8 mouse cellular contexts compared by ENCODE assay signal in the genomic region with DNA sequence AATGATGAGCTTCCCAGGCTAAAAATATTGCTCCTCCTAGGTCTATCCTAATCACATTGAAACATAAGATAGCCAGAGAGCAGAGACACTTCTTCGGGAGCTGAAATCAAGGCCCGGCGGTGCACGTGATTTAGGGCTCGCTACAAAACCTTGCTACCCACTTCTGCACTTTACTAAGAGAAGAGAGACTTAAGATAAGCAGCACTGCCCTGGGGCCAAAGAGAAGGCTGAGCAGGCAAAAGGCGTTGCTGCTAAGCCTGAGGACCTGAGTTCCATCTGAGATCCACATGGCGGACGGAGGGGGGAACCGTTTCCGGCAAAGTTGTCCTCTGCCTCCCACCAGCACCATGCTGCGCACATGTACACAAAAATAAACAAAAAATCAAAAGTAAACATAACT. TPM values are rescaled to one million over a fixed set of nuclear protein-coding genes. Genes with fewer than 3 reads are reported as not detected.
A peak's percentile ranks its signal among the peaks of the same experiment; 100 is the strongest.
DNase-seq lines count a peak whose midpoint lies in the region; ATAC-seq and TF ChIP-seq lines count a peak whose summit lies in the region.

No protein-coding gene starts in this region.

- peak; percentile 43 for DNase-seq in 3T3-L1 (ENCODE audit: low read depth, low spot score)
- DNase-seq in forebrain, embryonic 11.5 days (ENCODE audit: low spot score), result no peak
- no peak for DNase-seq in liver, embryonic 14.5 days (ENCODE audit: low read depth in 3 of 3, low spot score in 3 of 3)
- no peak for DNase-seq in thymus, postnatal 14 days
- no peak for DNase-seq in urinary bladder, adult 18-20 months (ENCODE audit: low spot score in 2 of 2)

- H3K4me3 ChIP-seq in erythroblast, embryonic 14.5 days (replicated peaks), result peak overlapping the region; percentile 97
- H3K4me3 ChIP-seq in forebrain, embryonic 11.5 days (ENCODE audit: low read depth, low read length), result peak overlapping the region; percentile 98
- peak overlapping the region; percentile 83 to 97 for H3K4me3 ChIP-seq in liver, embryonic 14.5 days (ENCODE audit: insufficient read depth in 1 of 2, low read depth in 2 of 2, low read length in 2 of 2)

- peaks cover 26% of the 10 kb centered on the region for H3K4me1 ChIP-seq in erythroblast, embryonic 14.5 days (ENCODE audit: control insufficient read depth)
- H3K4me1 ChIP-seq in forebrain, embryonic 11.5 days (replicated peaks; ENCODE audit: control insufficient read depth, insufficient read depth, low read length), result peaks cover 2% of the 10 kb centered on the region; the same call in 1 of the 2 replicates
- H3K4me1 ChIP-seq in liver, embryonic 14.5 days (replicated peaks; ENCODE audit: control insufficient read depth in 2 of 2, insufficient read depth in 2 of 2, low read length in 1 of 2), result peaks cover 8 to 12% of the 10 kb centered on the region in 2 experiments; a peak in 3 of 4 replicates

- no peaks in the 10 kb centered on the region for H3K9me3 ChIP-seq in erythroblast, embryonic 14.5 days (ENCODE audit: control insufficient read depth, low read length)
- H3K9me3 ChIP-seq in forebrain, embryonic 11.5 days (ENCODE audit: control insufficient read depth, low read length), result no peaks in the 10 kb centered on the region
- H3K9me3 ChIP-seq in liver, embryonic 14.5 days (ENCODE audit: control insufficient read depth, low read length), result no peaks in the 10 kb centered on the region

- peak overlapping the region; percentile 88 for H3K9ac ChIP-seq in forebrain, embryonic 11.5 days (ENCODE audit: low read length)
- H3K9ac ChIP-seq in liver, embryonic 14.5 days (replicated peaks), result peak overlapping the region; percentile 93

- H3K27ac ChIP-seq in forebrain, embryonic 11.5 days (ENCODE audit: low read depth, low read length), result no peak overlapping the region
- H3K27ac ChIP-seq in liver, embryonic 14.5 days, result no peak overlapping the region

- no peaks in the 10 kb centered on the region for H3K27me3 ChIP-seq in erythroblast, embryonic 14.5 days (ENCODE audit: control insufficient read depth)
- H3K27me3 ChIP-seq in forebrain, embryonic 11.5 days (ENCODE audit: control insufficient read depth, insufficient read depth, low read length), result no peaks in the 10 kb centered on the region
- H3K27me3 ChIP-seq in liver, embryonic 14.5 days (ENCODE audit: control insufficient read depth, insufficient read depth, low read length), result no peaks in the 10 kb centered on the region

- WGBS in forebrain, embryonic 11.5 days, result 16% methylated on average over 11 of the region's 11 CpGs
- WGBS in liver, embryonic 14.5 days (ENCODE audit: insufficient replicate concordance), result 8% methylated on average over 11 of the region's 11 CpGs

- no peak for TF ChIP-seq EP300 in liver, embryonic 14.5 days (IDR thresholded peaks at IDR 0.05; ENCODE audit: low read depth)

- TF ChIP-seq CTCF in liver, embryonic 14.5 days (IDR thresholded peaks at IDR 0.05; ENCODE audit: low read depth), result no peak

- no peak for ATAC-seq in erythroblast, adult 5-6 weeks (replicated peaks; ENCODE audit: low FRiP score, poor library complexity, severe bottlenecking)
- ATAC-seq in forebrain, embryonic 11.5 days (replicated peaks; ENCODE audit: low FRiP score), result no peak
- ATAC-seq in liver, embryonic 14.5 days (ENCODE audit: insufficient read depth), result no peak
- no peak for ATAC-seq in activated CD4-positive, CD25-positive, alpha-beta regulatory T cell, adult 4 months

- H3K36me3 ChIP-seq in erythroblast, embryonic 14.5 days (ENCODE audit: control insufficient read depth), result peaks cover 4% of the 10 kb centered on the region
- H3K36me3 ChIP-seq in forebrain, embryonic 11.5 days (ENCODE audit: control insufficient read depth, insufficient read depth, low read length), result no peaks in the 10 kb centered on the region
- no peaks in the 10 kb centered on the region for H3K36me3 ChIP-seq in liver, embryonic 14.5 days (replicated peaks; ENCODE audit: control insufficient read depth, insufficient read depth, low read depth)

- peak overlapping the region; percentile 98 for H3K4me2 ChIP-seq in forebrain, embryonic 11.5 days (ENCODE audit: low read depth, low read length, severe bottlenecking)
- peak overlapping the region; percentile 74 for H3K4me2 ChIP-seq in liver, embryonic 14.5 days (ENCODE audit: low read depth)

RNA-seq across cellular contexts. Expression of a gene that starts 1.1 kb away (rescaled TPM):
- 2.0 and 2.8 TPM in 2 replicates for polyA plus RNA-seq in erythroblast, embryonic 14.5 days (2012)
- 1.9 and 6.3 TPM in 2 replicates for total RNA-seq in erythroblast, adult 5-6 weeks (2015; ENCODE audit: low replicate concordance)
- total RNA-seq in erythroblast, adult 5-6 weeks (2017; ENCODE audit: low replicate concordance), result 3.2 and 5.6 TPM in 2 replicates
- 43.5 TPM in 2 replicates for polyA plus RNA-seq in forebrain, embryonic 11.5 days (2014; fragmentation: Nextera tagmentation; extraction: Ambion mirVana)
- 11.4 and 12.2 TPM in 2 replicates for polyA plus RNA-seq in liver, embryonic 14.5 days (2012; rRNA removed)
- 14.9 and 15.4 TPM in 2 replicates for polyA plus RNA-seq in liver, embryonic 14.5 days (2014; fragmentation: Nextera tagmentation; extraction: Ambion mirVana)
- 10 to 100 TPM; 11.9 to 17.9 TPM for polyA plus RNA-seq in activated CD4-positive, CD25-positive, alpha-beta regulatory T cell, adult 4 months (2017; shearing (Covaris generic))

RNA-seq across cellular contexts. Expression of a gene that starts 5.4 kb away (rescaled TPM):
- polyA plus RNA-seq in erythroblast, embryonic 14.5 days (2012), result 0.24 and 0.43 TPM in 2 replicates
- 4.8 and 9.4 TPM in 2 replicates for total RNA-seq in erythroblast, adult 5-6 weeks (2015; ENCODE audit: low replicate concordance)
- 2.6 and 3.9 TPM in 2 replicates for total RNA-seq in erythroblast, adult 5-6 weeks (2017; ENCODE audit: low replicate concordance)
- polyA plus RNA-seq in forebrain, embryonic 11.5 days (2014; fragmentation: Nextera tagmentation; extraction: Ambion mirVana), result 28.5 and 29.6 TPM in 2 replicates
- polyA plus RNA-seq in liver, embryonic 14.5 days (2012; rRNA removed), result 11.2 and 13.1 TPM in 2 replicates
- polyA plus RNA-seq in liver, embryonic 14.5 days (2014; fragmentation: Nextera tagmentation; extraction: Ambion mirVana), result 13.2 and 13.6 TPM in 2 replicates
- polyA plus RNA-seq in activated CD4-positive, CD25-positive, alpha-beta regulatory T cell, adult 4 months (2017; shearing (Covaris generic)), result 10 to 100 TPM; 26.0 to 32.4 TPM

RNA-seq across cellular contexts. Expression of a gene that starts 28.0 kb away (rescaled TPM):
- polyA plus RNA-seq in erythroblast, embryonic 14.5 days (2012), result 0.96 and 1.3 TPM in 2 replicates
- total RNA-seq in erythroblast, adult 5-6 weeks (2015; ENCODE audit: low replicate concordance), result not detected in 2 replicates
- total RNA-seq in erythroblast, adult 5-6 weeks (2017; ENCODE audit: low replicate concordance), result not detected in 2 replicates
- 0.49 and 1.3 TPM in 2 replicates for polyA plus RNA-seq in forebrain, embryonic 11.5 days (2014; fragmentation: Nextera tagmentation; extraction: Ambion mirVana)
- not detected in 2 replicates for polyA plus RNA-seq in liver, embryonic 14.5 days (2012; rRNA removed)
- polyA plus RNA-seq in liver, embryonic 14.5 days (2014; fragmentation: Nextera tagmentation; extraction: Ambion mirVana), result not detected in 2 replicates
- under 1 TPM in 1 of 2 experiments, not detected in 1; 0.67 TPM for polyA plus RNA-seq in activated CD4-positive, CD25-positive, alpha-beta regulatory T cell, adult 4 months (2017; shearing (Covaris generic))

RNA-seq across cellular contexts. Expression of a gene that starts 38.9 kb away (rescaled TPM):
- polyA plus RNA-seq in erythroblast, embryonic 14.5 days (2012), result 2.4 and 2.5 TPM in 2 replicates
- 2.7 and 3.3 TPM in 2 replicates for total RNA-seq in erythroblast, adult 5-6 weeks (2015; ENCODE audit: low replicate concordance)
- total RNA-seq in erythroblast, adult 5-6 weeks (2017; ENCODE audit: low replicate concordance), result 4.7 and 7.1 TPM in 2 replicates
- 49.5 and 52.3 TPM in 2 replicates for polyA plus RNA-seq in forebrain, embryonic 11.5 days (2014; fragmentation: Nextera tagmentation; extraction: Ambion mirVana)
- polyA plus RNA-seq in liver, embryonic 14.5 days (2012; rRNA removed), result 7.6 and 12.3 TPM in 2 replicates
- 17.3 and 18.0 TPM in 2 replicates for polyA plus RNA-seq in liver, embryonic 14.5 days (2014; fragmentation: Nextera tagmentation; extraction: Ambion mirVana)
- polyA plus RNA-seq in activated CD4-positive, CD25-positive, alpha-beta regulatory T cell, adult 4 months (2017; shearing (Covaris generic)), result 10 to 100 TPM; 15.6 to 17.7 TPM
